Mouse (Mus musculus) adipocyte (in vitro differentiated cells): ENCODE data around the gene Nudt16l1.

Source experiments
- DNase-seq: peaks from one replicate; pipeline ENCODE4 v3.0.0-alpha.2; 2016; ENCODE audit warnings: low spot score

Gene Nudt16l1

GRCm38 (mm10) chr16:4938461-4938860 is at the start of gene Nudt16l1:
Gene Nudt16l1, plus strand, starts transcription at chr16:4938761.
- no peak for DNase-seq

- DNase-seq, result no peak
Observed at GRCm38 (mm10) chr16:4890201-4890709, 48.3 kb upstream of the Nudt16l1 start.

GRCm38 (mm10) chr16:4892171-4892570 is 46.4 kb upstream of the Nudt16l1 start:
- peak; percentile 73 for DNase-seq

GRCm38 (mm10) chr16:4894201-4894908 is 44.2 kb upstream of the Nudt16l1 start:
- no peak for DNase-seq

GRCm38 (mm10) chr16:4896249-4897027 is 42.1 kb upstream of the Nudt16l1 start:
- peak; percentile 70 for DNase-seq

- DNase-seq, result no peak
Observed at GRCm38 (mm10) chr16:4897146-4897730, 41.3 kb upstream of the Nudt16l1 start.

- DNase-seq, result no peak
Observed at GRCm38 (mm10) chr16:4898881-4899280, 39.7 kb upstream of the Nudt16l1 start.

GRCm38 (mm10) chr16:4899711-4900110 is 38.9 kb upstream of the Nudt16l1 start:
- no peak for DNase-seq

- DNase-seq, result no peak
Observed at GRCm38 (mm10) chr16:4901167-4901566, 37.4 kb upstream of the Nudt16l1 start.

- no peak for DNase-seq
Observed at GRCm38 (mm10) chr16:4902390-4902789, 36.2 kb upstream of the Nudt16l1 start.

- DNase-seq, result no peak
Observed at GRCm38 (mm10) chr16:4903491-4904102, 35.0 kb upstream of the Nudt16l1 start.

GRCm38 (mm10) chr16:4904878-4905277 is 33.7 kb upstream of the Nudt16l1 start:
- DNase-seq, result no peak

GRCm38 (mm10) chr16:4905591-4905990 is 33.0 kb upstream of the Nudt16l1 start:
- DNase-seq, result no peak

- no peak for DNase-seq
Observed at GRCm38 (mm10) chr16:4906559-4906958, 32.0 kb upstream of the Nudt16l1 start.

- DNase-seq, result peak; percentile 86
Observed at GRCm38 (mm10) chr16:4907386-4907785, 31.2 kb upstream of the Nudt16l1 start.

GRCm38 (mm10) chr16:4907972-4908371 is 30.6 kb upstream of the Nudt16l1 start:
- no peak for DNase-seq

- DNase-seq, result no peak
Observed at GRCm38 (mm10) chr16:4909745-4910144, 28.8 kb upstream of the Nudt16l1 start.

- DNase-seq, result no peak
Observed at GRCm38 (mm10) chr16:4910758-4911157, 27.8 kb upstream of the Nudt16l1 start.

GRCm38 (mm10) chr16:4912074-4912648 is 26.4 kb upstream of the Nudt16l1 start:
- no peak for DNase-seq

GRCm38 (mm10) chr16:4912907-4913782 is 25.4 kb upstream of the Nudt16l1 start:
- peak; percentile 72 for DNase-seq
